Mouse (Mus musculus): ENCODE measurements around the gene Nptx1. TPM values are rescaled to one million over a fixed set of nuclear protein-coding genes. Genes with fewer than 3 reads are reported as not detected.

Gene Nptx1
- polyA plus RNA-seq, 1 experiment, result not detected

- Histone ChIP-seq H3K4me3 (replicated peaks) (peak overlapping the region; percentile 73), H3K27me3 (replicated peaks) (peaks cover 95% of the 10 kb centered on the region), H3K4me1 (peaks cover 77% of the 10 kb centered on the region), H3K9me3 (no peaks in the 10 kb centered on the region), H3K36me3 (replicated peaks; ENCODE audit: low read length) (no peaks in the 10 kb centered on the region)
- TF ChIP-seq GATA1 (IDR thresholded peaks at IDR 0.05; ENCODE audit: borderline replicate concordance, low read length) (no peak), FLI1 (IDR thresholded peaks at IDR 0.05; ENCODE audit: low read length) (peak; percentile 15; the same call in 1 of the 2 replicates)
Observed at GRCm38 (mm10) chr11:119552301-119552700, 4.7 kb upstream of the Nptx1 start.

- H3K9me3 ChIP-seq, result no peaks in the 10 kb centered on the region
- peaks cover 95% of the 10 kb centered on the region for H3K27me3 ChIP-seq (replicated peaks)
- no peak for TF ChIP-seq GATA1 (IDR thresholded peaks at IDR 0.05; ENCODE audit: borderline replicate concordance, low read length)
- no peak for TF ChIP-seq FLI1 (IDR thresholded peaks at IDR 0.05; ENCODE audit: low read length)
- H3K4me1 ChIP-seq, result peaks cover 85% of the 10 kb centered on the region
- H3K4me3 ChIP-seq (replicated peaks), result no peak overlapping the region
- no peaks in the 10 kb centered on the region for H3K36me3 ChIP-seq (replicated peaks; ENCODE audit: low read length)
Observed at GRCm38 (mm10) chr11:119551468-119551867, 3.9 kb upstream of the Nptx1 start.

GRCm38 (mm10) chr11:119550546-119551335 is 3.2 kb upstream of the Nptx1 start:
- Histone ChIP-seq H3K36me3 (replicated peaks; ENCODE audit: low read length) (no peaks in the 10 kb centered on the region), H3K4me1 (peaks cover 88% of the 10 kb centered on the region), H3K4me3 (replicated peaks) (no peak overlapping the region), H3K9me3 (no peaks in the 10 kb centered on the region), H3K27me3 (replicated peaks) (peaks cover 95% of the 10 kb centered on the region)
- TF ChIP-seq GATA1 (IDR thresholded peaks at IDR 0.05; ENCODE audit: borderline replicate concordance, low read length), result no peak
- no peak for TF ChIP-seq FLI1 (IDR thresholded peaks at IDR 0.05; ENCODE audit: low read length)

- TF ChIP-seq GATA1 (IDR thresholded peaks at IDR 0.05; ENCODE audit: borderline replicate concordance, low read length), result no peak
- no peak for TF ChIP-seq FLI1 (IDR thresholded peaks at IDR 0.05; ENCODE audit: low read length)
- H3K9me3 ChIP-seq, result no peaks in the 10 kb centered on the region
- no peaks in the 10 kb centered on the region for H3K36me3 ChIP-seq (replicated peaks; ENCODE audit: low read length)
- peaks cover 83% of the 10 kb centered on the region for H3K4me1 ChIP-seq
- H3K27me3 ChIP-seq (replicated peaks), result peaks cover 95% of the 10 kb centered on the region
- H3K4me3 ChIP-seq (replicated peaks), result peak overlapping the region; percentile 82
Observed at GRCm38 (mm10) chr11:119549371-119549811, 1.8 kb upstream of the Nptx1 start.

GRCm38 (mm10) chr11:119548741-119549370 is 1.3 kb upstream of the Nptx1 start:
- Histone ChIP-seq H3K9me3 (no peaks in the 10 kb centered on the region), H3K27me3 (replicated peaks) (peaks cover 95% of the 10 kb centered on the region), H3K4me3 (replicated peaks) (peak overlapping the region; percentile 82), H3K4me1 (peaks cover 81% of the 10 kb centered on the region), H3K36me3 (replicated peaks; ENCODE audit: low read length) (no peaks in the 10 kb centered on the region)
- TF ChIP-seq FLI1 (IDR thresholded peaks at IDR 0.05; ENCODE audit: low read length) (no peak), GATA1 (IDR thresholded peaks at IDR 0.05; ENCODE audit: borderline replicate concordance, low read length) (no peak)

GRCm38 (mm10) chr11:119547951-119548591 is 518 bp upstream of the Nptx1 start:
- H3K9me3 ChIP-seq, result no peaks in the 10 kb centered on the region
- H3K4me1 ChIP-seq, result peaks cover 73% of the 10 kb centered on the region
- H3K4me3 ChIP-seq (replicated peaks), result peak overlapping the region; percentile 87
- peaks cover 95% of the 10 kb centered on the region for H3K27me3 ChIP-seq (replicated peaks)
- no peaks in the 10 kb centered on the region for H3K36me3 ChIP-seq (replicated peaks; ENCODE audit: low read length)
- TF ChIP-seq GATA1 (IDR thresholded peaks at IDR 0.05; ENCODE audit: borderline replicate concordance, low read length) (no peak), FLI1 (IDR thresholded peaks at IDR 0.05; ENCODE audit: low read length) (no peak)

GRCm38 (mm10) chr11:119546496-119547182 is 914 bp downstream of the Nptx1 start:
- peak overlapping the region; percentile 87 for H3K4me3 ChIP-seq (replicated peaks)
- H3K27me3 ChIP-seq (replicated peaks), result peaks cover 100% of the 10 kb centered on the region
- no peak for TF ChIP-seq FLI1 (IDR thresholded peaks at IDR 0.05; ENCODE audit: low read length)
- no peak for TF ChIP-seq GATA1 (IDR thresholded peaks at IDR 0.05; ENCODE audit: borderline replicate concordance, low read length)
- H3K9me3 ChIP-seq, result no peaks in the 10 kb centered on the region
- H3K36me3 ChIP-seq (replicated peaks; ENCODE audit: low read length), result no peaks in the 10 kb centered on the region
- H3K4me1 ChIP-seq, result peaks cover 58% of the 10 kb centered on the region

GRCm38 (mm10) chr11:119545741-119546495 is 1.6 kb downstream of the Nptx1 start:
- TF ChIP-seq GATA1 (IDR thresholded peaks at IDR 0.05; ENCODE audit: borderline replicate concordance, low read length) (no peak), FLI1 (IDR thresholded peaks at IDR 0.05; ENCODE audit: low read length) (no peak)
- H3K36me3 ChIP-seq (replicated peaks; ENCODE audit: low read length), result no peaks in the 10 kb centered on the region
- H3K9me3 ChIP-seq, result no peaks in the 10 kb centered on the region
- H3K4me1 ChIP-seq, result peaks cover 51% of the 10 kb centered on the region
- H3K4me3 ChIP-seq (replicated peaks), result peak overlapping the region; percentile 87
- peaks cover 100% of the 10 kb centered on the region for H3K27me3 ChIP-seq (replicated peaks)

DNA sequence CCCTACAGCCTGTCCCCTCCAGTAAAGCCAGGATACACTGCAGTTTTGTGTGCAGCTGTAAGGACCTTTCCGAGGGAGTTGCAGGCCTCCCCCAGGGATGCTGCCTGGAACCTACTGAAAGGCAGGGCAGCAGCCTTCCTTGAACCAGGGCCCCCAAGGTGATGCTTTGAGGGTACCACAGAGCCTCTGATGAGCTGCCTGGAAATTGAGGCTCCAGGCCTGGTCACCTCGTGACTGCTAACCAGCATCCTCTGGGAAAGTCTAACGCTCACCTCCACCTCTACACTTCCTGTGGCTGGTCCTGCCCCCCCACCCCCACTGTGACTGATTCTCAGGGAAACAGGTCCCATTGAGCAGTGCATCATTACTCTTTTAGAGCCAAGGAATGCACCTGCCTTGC is 2.3 kb downstream of the Nptx1 start:
- no peak for TF ChIP-seq GATA1 (IDR thresholded peaks at IDR 0.05; ENCODE audit: borderline replicate concordance, low read length)
- no peak for TF ChIP-seq FLI1 (IDR thresholded peaks at IDR 0.05; ENCODE audit: low read length)
- H3K27me3 ChIP-seq (replicated peaks), result peaks cover 100% of the 10 kb centered on the region

More for the DNA sequence above, 2.3 kb downstream of the Nptx1 start:
- Histone ChIP-seq H3K4me1 (peaks cover 47% of the 10 kb centered on the region), H3K4me3 (replicated peaks) (no peak overlapping the region), H3K9me3 (no peaks in the 10 kb centered on the region), H3K36me3 (replicated peaks; ENCODE audit: low read length) (no peaks in the 10 kb centered on the region)

Data from megakaryocyte, embryonic 14.5 days (primary cell).